Mouse (Mus musculus): ENCODE measurements at regions not wholly inside any gene's neighbourhood (a gene's known extent, or its start where the extent isn't known, plus 50 kb on each side); places are given as distances from the start of the nearest gene placed in this dataset.

DNA sequence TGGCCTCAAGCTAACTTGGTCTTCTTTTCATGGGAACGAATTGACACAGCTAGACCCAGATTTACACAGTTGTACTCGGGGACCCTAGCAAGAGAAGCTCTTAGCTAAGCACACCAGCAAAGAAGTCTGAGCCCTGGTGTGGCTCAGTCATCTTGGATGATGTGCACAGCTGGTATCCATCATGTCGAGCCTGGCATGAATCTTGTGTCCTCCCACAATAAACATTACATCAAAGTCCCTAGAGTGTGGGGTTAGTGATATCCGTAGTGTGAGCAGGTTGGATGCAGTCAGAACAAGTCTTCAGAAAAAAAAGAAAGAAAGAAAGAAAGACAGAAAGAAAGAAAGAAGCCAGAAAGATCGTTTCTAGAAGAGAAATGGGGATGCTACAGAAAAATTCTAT, 52.1 kb upstream of the Hmcn1 start:
- Histone ChIP-seq H3K27me3 (replicated peaks) (no peaks in the 10 kb centered on the region), H3K27ac (no peak overlapping the region), H3K36me3 (replicated peaks) (no peaks in the 10 kb centered on the region), H3K9me3 (no peaks in the 10 kb centered on the region), H3K4me1 (peaks cover 3% of the 10 kb centered on the region; the same call in 1 of the 2 replicates), H3K9ac (no peak overlapping the region), H3K4me2 (no peak overlapping the region), H3K4me3 (no peak overlapping the region)
- WGBS, result 71% methylated on average over 5 of the region's 5 CpGs
- no peak for ATAC-seq (replicated peaks)

- Histone ChIP-seq H3K9ac (no peak overlapping the region), H3K27ac (no peak overlapping the region), H3K4me1 (peaks cover 3% of the 10 kb centered on the region; the same call in 1 of the 2 replicates), H3K27me3 (replicated peaks) (no peaks in the 10 kb centered on the region), H3K9me3 (no peaks in the 10 kb centered on the region), H3K4me3 (no peak overlapping the region), H3K4me2 (no peak overlapping the region; the same call in 1 of the 2 replicates), H3K36me3 (replicated peaks) (no peaks in the 10 kb centered on the region)
- ATAC-seq (replicated peaks), result no peak
- WGBS, result 8% methylated on average over 7 of the region's 7 CpGs
Measured at GRCm38 (mm10) chr1:151046626-151047025, 53.4 kb upstream of the Hmcn1 start.

DNA sequence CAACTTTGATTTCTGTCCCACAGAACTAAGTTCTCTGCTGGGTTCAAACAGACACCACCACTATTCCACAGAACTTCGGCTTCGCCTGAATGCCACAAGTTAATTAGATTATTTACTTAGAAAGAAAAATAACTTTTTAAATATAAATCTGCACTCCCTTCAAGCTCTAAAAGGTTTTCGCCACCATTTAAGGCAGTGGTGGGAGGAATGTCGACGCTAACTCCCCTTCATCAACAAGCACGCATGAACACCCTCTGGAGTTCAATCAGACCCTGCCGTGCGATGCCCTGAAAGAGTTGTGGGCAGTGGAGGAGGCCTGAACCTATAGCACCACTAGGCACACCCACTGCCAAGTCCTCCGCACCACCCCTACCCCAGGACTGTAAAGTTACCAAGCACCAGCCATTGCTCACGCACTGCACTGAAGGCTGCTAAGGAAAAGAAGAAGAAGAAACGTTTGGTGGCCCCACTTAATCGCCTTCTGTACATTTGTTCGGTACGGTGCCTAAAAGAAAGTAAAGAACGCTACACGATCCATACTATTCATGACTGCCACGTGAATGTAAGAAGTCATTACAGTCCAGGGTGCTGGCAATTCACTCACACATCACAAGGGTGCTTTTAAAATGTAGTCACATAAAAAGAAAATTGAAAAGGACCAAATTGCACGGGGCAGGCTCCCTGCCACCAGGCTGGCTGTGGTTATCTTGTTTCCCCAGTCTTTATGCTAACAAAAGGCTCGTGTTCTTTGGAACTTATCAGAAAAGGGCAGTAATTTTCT, 56.7 kb upstream of the Hmcn1 start:
- WGBS, result 80% methylated on average over 19 of the region's 19 CpGs
- no peaks in the 10 kb centered on the region for H3K9me3 ChIP-seq
- H3K36me3 ChIP-seq (replicated peaks), result no peaks in the 10 kb centered on the region
- H3K9ac ChIP-seq, result no peak overlapping the region
- no peak overlapping the region for H3K4me3 ChIP-seq
- H3K27me3 ChIP-seq (replicated peaks), result no peaks in the 10 kb centered on the region
- no peak overlapping the region for H3K27ac ChIP-seq
- no peak for ATAC-seq (replicated peaks)
- H3K4me1 ChIP-seq, result peaks cover 3% of the 10 kb centered on the region; the same call in 1 of the 2 replicates
- no peak overlapping the region for H3K4me2 ChIP-seq

- no peak overlapping the region for H3K4me2 ChIP-seq
- no peak overlapping the region for H3K4me3 ChIP-seq
- ATAC-seq (replicated peaks), result no peak
- H3K9ac ChIP-seq, result no peak overlapping the region
- H3K27me3 ChIP-seq (replicated peaks), result no peaks in the 10 kb centered on the region
- no peak overlapping the region for H3K27ac ChIP-seq
- peaks cover 3% of the 10 kb centered on the region; the same call in 1 of the 2 replicates for H3K4me1 ChIP-seq
- H3K36me3 ChIP-seq (replicated peaks), result no peaks in the 10 kb centered on the region
- H3K9me3 ChIP-seq, result no peaks in the 10 kb centered on the region
- WGBS, result 91% methylated on average over 3 of the region's 3 CpGs
Measured at GRCm38 (mm10) chr1:151050507-151050816, 57.2 kb upstream of the Hmcn1 start.

- ATAC-seq (replicated peaks), result no peak
- Histone ChIP-seq H3K4me1 (no peaks in the 10 kb centered on the region), H3K4me2 (no peak overlapping the region), H3K9me3 (no peaks in the 10 kb centered on the region), H3K27me3 (replicated peaks) (no peaks in the 10 kb centered on the region), H3K4me3 (no peak overlapping the region), H3K27ac (no peak overlapping the region), H3K36me3 (replicated peaks) (no peaks in the 10 kb centered on the region), H3K9ac (no peak overlapping the region)
- WGBS, result 51% methylated on average over 5 of the region's 5 CpGs
Measured at GRCm38 (mm10) chr1:151053268-151053667, 60.0 kb upstream of the Hmcn1 start.

DNA sequence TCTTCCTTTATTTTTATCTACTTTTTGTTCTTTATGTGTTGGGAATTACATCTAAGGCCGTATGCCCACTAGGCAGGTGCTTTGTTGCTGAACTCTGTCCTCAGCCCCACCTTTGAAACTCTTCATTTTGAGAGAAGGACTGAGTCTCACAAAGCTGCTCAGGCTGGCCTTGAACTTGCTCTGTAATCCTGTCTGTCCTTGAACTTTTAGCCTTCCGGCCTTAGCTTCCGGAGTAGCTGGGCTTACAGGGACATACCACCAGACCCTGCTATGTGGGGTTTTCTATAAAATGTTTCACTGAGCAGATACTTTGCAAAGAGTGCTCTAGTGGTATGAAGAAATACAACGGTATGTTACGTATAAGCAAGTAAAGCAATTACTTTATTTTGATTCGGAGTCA, 62.2 kb upstream of the Hmcn1 start:
- no peak overlapping the region for H3K9ac ChIP-seq
- ATAC-seq (replicated peaks), result no peak
- H3K4me2 ChIP-seq, result no peak overlapping the region
- WGBS, result 91% methylated on average over 6 of the region's 6 CpGs
- no peaks in the 10 kb centered on the region for H3K9me3 ChIP-seq
- H3K27me3 ChIP-seq (replicated peaks), result no peaks in the 10 kb centered on the region
- no peaks in the 10 kb centered on the region for H3K4me1 ChIP-seq
- no peaks in the 10 kb centered on the region for H3K36me3 ChIP-seq (replicated peaks)
- H3K4me3 ChIP-seq, result no peak overlapping the region
- no peak overlapping the region for H3K27ac ChIP-seq

DNA sequence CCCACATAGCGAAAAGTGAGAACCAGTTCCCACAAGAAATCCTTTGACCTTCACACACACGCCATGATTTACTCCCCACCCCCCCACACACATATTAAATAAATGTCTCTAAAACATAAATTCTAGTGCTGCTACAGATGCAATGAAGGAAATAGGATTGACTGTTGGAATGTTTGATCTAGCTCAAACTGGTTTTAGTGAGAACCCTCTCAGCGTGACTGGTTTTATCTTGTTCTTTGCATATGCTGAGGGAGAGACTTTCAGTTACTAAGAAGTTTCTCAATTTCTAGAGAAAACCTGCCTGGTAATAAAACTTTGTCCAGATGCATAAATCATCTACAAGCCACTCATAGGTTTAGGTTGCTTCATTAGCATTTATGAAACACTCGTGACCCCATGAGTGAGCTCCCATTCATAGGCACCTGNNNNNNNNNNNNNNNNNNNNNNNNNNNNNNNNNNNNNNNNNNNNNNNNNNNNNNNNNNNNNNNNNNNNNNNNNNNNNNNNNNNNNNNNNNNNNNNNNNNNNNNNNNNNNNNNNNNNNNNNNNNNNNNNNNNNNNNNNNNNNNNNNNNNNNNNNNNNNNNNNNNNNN, 66.4 kb upstream of the Hmcn1 start:
- no peak for ATAC-seq (replicated peaks)

GRCm38 (mm10) chr1:151065090-151065567, 71.9 kb upstream of the Hmcn1 start:
- Histone ChIP-seq H3K9ac (no peak overlapping the region), H3K27me3 (replicated peaks) (no peaks in the 10 kb centered on the region), H3K9me3 (no peaks in the 10 kb centered on the region), H3K36me3 (replicated peaks) (no peaks in the 10 kb centered on the region), H3K27ac (no peak overlapping the region), H3K4me2 (no peak overlapping the region), H3K4me1 (no peaks in the 10 kb centered on the region; the same call in 1 of the 2 replicates), H3K4me3 (no peak overlapping the region)
- whole genome bisulfite sequencing, result 80% methylated on average over 9 of the region's 9 CpGs
- ATAC-seq (replicated peaks), result no peak

More for the DNA sequence above, 66.4 kb upstream of the Hmcn1 start:
- WGBS, result 87% methylated on average over 4 of the region's 4 CpGs
- no peaks in the 10 kb centered on the region; the same call in 1 of the 2 replicates for H3K4me1 ChIP-seq
- no peak overlapping the region for H3K9ac ChIP-seq
- H3K9me3 ChIP-seq, result no peaks in the 10 kb centered on the region
- no peak overlapping the region for H3K27ac ChIP-seq
- no peak overlapping the region for H3K4me2 ChIP-seq
- H3K4me3 ChIP-seq, result no peak overlapping the region
- no peaks in the 10 kb centered on the region for H3K36me3 ChIP-seq (replicated peaks)
- H3K27me3 ChIP-seq (replicated peaks), result no peaks in the 10 kb centered on the region

DNA sequence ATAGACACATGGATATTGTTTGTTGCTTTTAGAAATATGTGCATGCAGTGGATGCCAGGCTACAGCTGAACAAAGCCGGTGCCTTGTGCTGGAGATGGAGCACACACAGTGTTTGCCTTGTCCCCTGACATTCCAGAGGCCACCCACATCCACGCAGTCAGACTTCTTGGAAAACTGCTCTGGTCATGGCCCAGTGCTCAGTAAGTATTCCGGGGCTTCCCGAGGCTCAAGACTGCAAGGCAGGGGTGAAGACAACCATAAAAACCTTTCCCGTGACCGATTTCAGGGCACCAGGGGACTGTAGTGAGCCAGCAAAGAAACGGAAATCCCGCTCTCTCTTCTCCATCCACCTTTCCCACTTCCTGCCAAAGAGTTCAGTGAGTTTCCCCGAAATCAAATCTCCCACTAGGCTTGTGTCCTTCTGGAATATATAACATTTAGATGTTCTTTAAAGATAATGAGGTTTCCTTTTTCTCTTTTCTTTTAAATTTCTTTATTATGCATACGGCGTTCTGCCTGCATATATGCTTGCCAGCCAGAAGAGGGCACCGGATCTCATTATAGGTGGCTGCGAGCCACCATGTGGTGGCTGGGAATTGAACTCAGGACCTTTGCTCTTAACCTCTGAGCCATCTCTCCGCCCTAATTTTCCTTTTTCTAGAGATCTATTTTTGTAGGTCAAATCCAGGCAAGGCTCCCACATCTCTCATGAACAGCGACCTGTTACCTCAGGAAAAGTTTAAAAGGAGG, 73.3 kb upstream of the Hmcn1 start:
- 58% methylated on average over 15 of the region's 15 CpGs for WGBS
- Histone ChIP-seq H3K4me2 (no peak overlapping the region), H3K27ac (no peak overlapping the region), H3K9me3 (no peaks in the 10 kb centered on the region), H3K4me3 (no peak overlapping the region), H3K4me1 (no peaks in the 10 kb centered on the region; the same call in 1 of the 2 replicates), H3K9ac (no peak overlapping the region), H3K27me3 (replicated peaks) (no peaks in the 10 kb centered on the region), H3K36me3 (replicated peaks) (no peaks in the 10 kb centered on the region)
- no peak for ATAC-seq (replicated peaks)

GRCm38 (mm10) chr1:151074508-151075314, 81.5 kb upstream of the Hmcn1 start:
- Histone ChIP-seq H3K36me3 (replicated peaks) (no peaks in the 10 kb centered on the region), H3K9me3 (no peaks in the 10 kb centered on the region), H3K4me2 (no peak overlapping the region), H3K27me3 (replicated peaks) (no peaks in the 10 kb centered on the region), H3K4me3 (no peak overlapping the region), H3K27ac (no peak overlapping the region), H3K9ac (no peak overlapping the region), H3K4me1 (no peaks in the 10 kb centered on the region)
- WGBS, result 92% methylated on average over 16 of the region's 16 CpGs
- no peak for ATAC-seq (replicated peaks)

DNA sequence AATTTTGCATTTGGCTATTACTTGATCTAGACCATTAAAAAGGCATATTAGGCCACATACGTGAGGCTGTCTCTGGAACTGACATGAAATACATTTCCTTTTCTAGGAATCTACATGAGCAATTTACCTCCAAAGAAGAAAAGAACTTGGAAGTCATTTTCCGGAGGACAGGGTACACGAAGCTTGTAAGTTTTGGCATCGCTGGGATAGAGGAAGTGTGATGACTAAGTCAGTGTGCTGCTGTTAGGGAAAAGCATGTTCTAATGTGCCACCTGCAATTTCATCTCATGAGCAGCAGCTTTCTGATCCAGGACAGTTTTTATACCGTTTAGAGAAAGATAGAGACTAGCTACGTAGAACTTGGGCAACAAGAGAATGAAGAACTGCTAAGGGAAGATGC, 82.3 kb upstream of the Hmcn1 start:
- no peaks in the 10 kb centered on the region for H3K4me1 ChIP-seq
- H3K4me2 ChIP-seq, result no peak overlapping the region
- ATAC-seq (replicated peaks), result no peak
- H3K27me3 ChIP-seq (replicated peaks), result no peaks in the 10 kb centered on the region
- H3K9ac ChIP-seq, result no peak overlapping the region
- no peaks in the 10 kb centered on the region for H3K9me3 ChIP-seq
- H3K36me3 ChIP-seq (replicated peaks), result no peaks in the 10 kb centered on the region
- H3K27ac ChIP-seq, result no peak overlapping the region
- WGBS, result 87% methylated on average over 6 of the region's 6 CpGs
- H3K4me3 ChIP-seq, result no peak overlapping the region

All from midbrain, embryonic 15.5 days (tissue).